Mouse (Mus musculus) small intestine, adult 2 months (tissue): ENCODE measurements around the gene Tial1.

ENCODE experiments used
- CTCF ChIP-seq: fragments of 200-500 bp; IDR thresholded peaks from 2 replicates; pipeline ENCODE4 v1.5.1; 2012; ENCODE audit warnings: low read depth, mild to moderate bottlenecking, control low read depth, inconsistent platforms, low read length, moderate library complexity, mixed read lengths; ENCODE audit not compliant: insufficient replicate concordance, insufficient read length; ENCODE audit errors: extremely low read depth
- POLR2A ChIP-seq: fragments of 200-500 bp; IDR thresholded peaks from 2 replicates; pipeline ENCODE4 v1.6.1; 2012; ENCODE audit warnings: low read depth, mild to moderate bottlenecking, control low read depth, inconsistent platforms, low read length, moderate library complexity

GRCm38 (mm10) chr7:128416664-128417063 lies 44.9 kb downstream of the Tial1 start:
- TF ChIP-seq CTCF (no peak), POLR2A (no peak)
